Mouse (Mus musculus) brain, embryonic 14.5 days (tissue): ENCODE measurements at regions not wholly inside any gene's neighbourhood (a gene's known extent, or its start where the extent isn't known, plus 50 kb on each side); places are given as distances from the start of the nearest gene placed in this dataset.

ENCODE experiments used
- CTCF ChIP-seq: fragments of 200-500 bp; IDR thresholded peaks from 2 replicates; pipeline ENCODE4 v1.5.1; 2012; ENCODE audit warnings: inconsistent platforms, mild to moderate bottlenecking, moderate library complexity, borderline replicate concordance; ENCODE audit not compliant: insufficient read depth, insufficient read length; ENCODE audit errors: extremely low read depth
- POLR2A ChIP-seq: fragments of 200-500 bp; IDR thresholded peaks from 2 replicates; pipeline ENCODE4 v1.6.1; 2012; ENCODE audit warnings: mild to moderate bottlenecking, inconsistent platforms, borderline replicate concordance; ENCODE audit not compliant: poor library complexity, insufficient read depth, insufficient read length, severe bottlenecking; ENCODE audit errors: extremely low read depth

DNA sequence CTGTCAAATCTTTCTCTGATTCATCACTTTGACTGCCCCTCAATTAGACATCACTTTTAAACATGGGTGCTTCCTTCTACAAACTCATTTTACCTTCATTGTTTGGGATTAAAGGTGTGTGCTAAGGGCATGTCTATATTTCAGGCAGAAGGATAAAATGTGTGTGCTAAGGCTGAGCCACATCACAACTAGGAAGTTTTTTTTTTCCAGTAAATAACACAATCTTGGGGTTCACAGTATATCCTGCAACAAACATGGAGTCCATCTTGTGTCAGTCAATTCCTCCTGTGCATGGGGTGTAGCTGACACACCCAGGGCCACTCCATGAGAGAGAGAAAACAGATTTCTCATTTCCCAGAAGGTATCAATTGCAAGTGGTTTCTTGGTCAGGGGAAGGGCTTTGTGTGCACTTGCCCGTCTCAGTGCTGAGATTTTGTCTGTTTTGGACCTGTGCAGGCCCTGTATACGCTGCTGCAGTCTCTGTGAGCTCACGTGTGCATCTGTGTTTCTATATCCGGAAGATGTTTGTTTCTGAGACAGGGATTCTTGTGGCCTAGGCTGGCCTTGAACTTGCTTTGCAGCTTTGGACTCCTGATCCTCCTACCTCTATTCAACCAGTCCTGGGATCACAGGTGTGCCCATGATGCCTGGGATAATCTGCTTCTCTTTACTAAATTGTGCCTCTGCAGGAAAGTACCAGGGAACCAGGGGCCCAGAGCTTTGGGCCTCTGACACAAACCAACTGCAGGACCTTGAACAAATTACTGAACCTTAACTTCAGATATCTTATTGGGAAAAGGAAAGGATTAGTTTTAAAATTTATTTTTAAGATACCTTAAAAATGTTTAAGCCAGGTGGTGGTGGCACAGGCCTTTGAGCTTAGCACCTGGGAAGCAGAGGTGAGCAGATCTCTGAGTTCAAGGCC lies 63.9 kb upstream of the Cpsf6 start:
- no peak for TF ChIP-seq CTCF
- TF ChIP-seq POLR2A = no peak
